ENCODE assay signal across 9 mouse cellular contexts in the genomic region with DNA sequence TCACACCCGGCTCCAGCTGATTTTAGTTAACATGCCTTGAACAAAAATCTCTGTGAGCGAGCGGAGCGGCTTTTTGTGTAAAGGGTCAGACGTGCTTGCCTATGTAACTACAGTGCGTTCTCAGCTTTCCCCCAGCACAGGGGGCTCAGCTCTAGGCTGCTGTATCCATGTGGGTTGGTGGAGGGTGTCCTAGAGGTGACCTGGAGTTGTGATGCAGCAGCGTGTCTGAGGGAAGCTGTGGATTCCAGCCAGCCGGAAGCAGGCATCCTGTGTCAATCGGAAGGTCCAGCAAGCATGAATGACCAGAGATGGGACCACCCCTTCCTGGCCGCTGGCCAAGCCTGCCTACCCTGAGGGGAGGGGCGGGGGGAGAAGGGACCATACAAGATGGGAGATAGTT. TPM values are rescaled to one million over a fixed set of nuclear protein-coding genes. Genes with fewer than 3 reads are reported as not detected.
DNase-seq lines count a peak whose midpoint lies in the region; ATAC-seq and TF ChIP-seq lines count a peak whose summit lies in the region.
"Had no signal": no experiment of that assay in that cellular context is flagged by ENCODE, and none has a peak within 500 bp of the region (broad histone marks: within the 10 kb centered on the region; RNA-seq: fewer than 3 reads in every experiment).

No protein-coding gene starts in this region.

- H3K4me1 ChIP-seq in liver, embryonic 14.5 days (replicated peaks; ENCODE audit: control insufficient read depth in 2 of 2, insufficient read depth in 2 of 2, low read length in 1 of 2), result peaks cover 0 to 15% of the 10 kb centered on the region in 2 experiments; a peak in 3 of 4 replicates
- peaks cover 34% of the 10 kb centered on the region for H3K4me1 ChIP-seq in liver, embryonic 12.5 days
- peaks cover 80% of the 10 kb centered on the region for H3K4me1 ChIP-seq in embryonic facial prominence, embryonic 12.5 days
- H3K4me1 ChIP-seq in liver, postnatal 0 days (ENCODE audit: insufficient read depth), result peaks cover 23% of the 10 kb centered on the region

- H3K4me2 ChIP-seq in liver, embryonic 14.5 days (ENCODE audit: low read depth), result no peak overlapping the region
- no peak overlapping the region for H3K4me2 ChIP-seq in liver, embryonic 12.5 days
- H3K4me2 ChIP-seq in embryonic facial prominence, embryonic 12.5 days (replicated peaks), result no peak overlapping the region
- H3K4me2 ChIP-seq in liver, postnatal 0 days (ENCODE audit: low read depth, low read length), result no peak overlapping the region

- no peak for DNase-seq in liver, embryonic 14.5 days (ENCODE audit: low read depth in 3 of 3, low spot score in 3 of 3)
- DNase-seq in heart, postnatal 25 days (ENCODE audit: low spot score), result peak; percentile 55
- peak; percentile 45 for DNase-seq in liver, postnatal 0 days
- DNase-seq in right cerebral cortex, postnatal 14 days, result no peak
- no peak for DNase-seq in spleen, adult 12 weeks (ENCODE audit: low spot score)
- no peak for DNase-seq in thymus, postnatal 0 days (ENCODE audit: low spot score)

- H3K9ac ChIP-seq in liver, embryonic 14.5 days (replicated peaks), result no peak overlapping the region
- no peak overlapping the region for H3K9ac ChIP-seq in liver, embryonic 12.5 days
- 0 out of 2 replicates have a peak overlapping the region, but pooled peaks have one; percentile 15 for H3K9ac ChIP-seq in embryonic facial prominence, embryonic 12.5 days
- H3K9ac ChIP-seq in liver, postnatal 0 days (replicated peaks), result no peak overlapping the region

- no peak for TF ChIP-seq EP300 in liver, embryonic 14.5 days (IDR thresholded peaks at IDR 0.05; ENCODE audit: low read depth)
- TF ChIP-seq EP300 in liver, postnatal 0 days (IDR thresholded peaks at IDR 0.05; ENCODE audit: low read depth), result no peak

- WGBS in liver, embryonic 14.5 days (ENCODE audit: insufficient replicate concordance), result 58% methylated on average over 11 of the region's 11 CpGs
- 54% methylated on average over 11 of the region's 11 CpGs for WGBS in liver, embryonic 12.5 days (ENCODE audit: insufficient replicate concordance)
- 26% methylated on average over 11 of the region's 11 CpGs for whole genome bisulfite sequencing in embryonic facial prominence, embryonic 12.5 days
- 77% methylated on average over 11 of the region's 11 CpGs for WGBS in liver, postnatal 0 days (ENCODE audit: insufficient replicate concordance)

- no peaks in the 10 kb centered on the region for H3K27me3 ChIP-seq in liver, embryonic 14.5 days (ENCODE audit: control insufficient read depth, insufficient read depth, low read length)
- H3K27me3 ChIP-seq in liver, embryonic 12.5 days (replicated peaks), result peaks cover 2% of the 10 kb centered on the region; the same call in 1 of the 2 replicates
- no peaks in the 10 kb centered on the region for H3K27me3 ChIP-seq in embryonic facial prominence, embryonic 12.5 days
- no peaks in the 10 kb centered on the region for H3K27me3 ChIP-seq in liver, postnatal 0 days (ENCODE audit: insufficient read depth, low read length)
- H3K27me3 ChIP-seq: Patski had no signal

- H3K27ac ChIP-seq in liver, embryonic 14.5 days, result no peak overlapping the region
- H3K27ac ChIP-seq in liver, embryonic 12.5 days, result no peak overlapping the region
- H3K27ac ChIP-seq in embryonic facial prominence, embryonic 12.5 days, result peak overlapping the region; percentile 77
- H3K27ac ChIP-seq in liver, postnatal 0 days (ENCODE audit: low read depth), result no peak overlapping the region

- no peak for TF ChIP-seq CTCF in liver, embryonic 14.5 days (IDR thresholded peaks at IDR 0.05; ENCODE audit: low read depth)
- TF ChIP-seq CTCF in liver, postnatal 0 days (IDR thresholded peaks at IDR 0.05; ENCODE audit: low read depth), result no peak

- ATAC-seq in liver, embryonic 14.5 days (ENCODE audit: insufficient read depth), result 0 out of 2 replicates have a peak, but pooled peaks have one; percentile 25
- no peak for ATAC-seq in liver, embryonic 12.5 days
- ATAC-seq in embryonic facial prominence, embryonic 12.5 days (ENCODE audit: insufficient number of reproducible peaks, insufficient read depth, low FRiP score, low TSS enrichment), result peak; percentile 68
- no peak for ATAC-seq in liver, postnatal 0 days

- no peaks in the 10 kb centered on the region for H3K36me3 ChIP-seq in liver, embryonic 14.5 days (replicated peaks; ENCODE audit: control insufficient read depth, insufficient read depth, low read depth)
- H3K36me3 ChIP-seq in liver, embryonic 12.5 days, result no peaks in the 10 kb centered on the region; the same call in 1 of the 2 replicates
- H3K36me3 ChIP-seq in embryonic facial prominence, embryonic 12.5 days, result peaks cover 14% of the 10 kb centered on the region; the same call in 1 of the 2 replicates
- no peaks in the 10 kb centered on the region; the same call in 1 of the 2 replicates for H3K36me3 ChIP-seq in liver, postnatal 0 days (replicated peaks; ENCODE audit: insufficient read depth, low read length)

- no peak overlapping the region for H3K4me3 ChIP-seq in liver, embryonic 14.5 days (ENCODE audit: insufficient read depth in 1 of 2, low read depth in 2 of 2, low read length in 2 of 2)
- H3K4me3 ChIP-seq in liver, embryonic 12.5 days, result no peak overlapping the region
- H3K4me3 ChIP-seq in embryonic facial prominence, embryonic 12.5 days, result no peak overlapping the region
- no peak overlapping the region for H3K4me3 ChIP-seq in liver, postnatal 0 days (ENCODE audit: low read depth, low read length)

- H3K9me3 ChIP-seq in liver, embryonic 14.5 days (ENCODE audit: control insufficient read depth, low read length), result no peaks in the 10 kb centered on the region
- H3K9me3 ChIP-seq in liver, embryonic 12.5 days (replicated peaks), result no peaks in the 10 kb centered on the region
- no peaks in the 10 kb centered on the region for H3K9me3 ChIP-seq in embryonic facial prominence, embryonic 12.5 days
- no peaks in the 10 kb centered on the region for H3K9me3 ChIP-seq in liver, postnatal 0 days (ENCODE audit: low read length)

- intact Hi-C loops in heart, postnatal 25 days (cut with DNase I), result no loop called here

RNA-seq across cellular contexts. Expression of gene Umps, which starts 24.5 kb away (rescaled TPM):
- 15.2 and 23.7 TPM in 2 replicates for polyA plus RNA-seq in liver, embryonic 14.5 days (2012; rRNA removed)
- polyA plus RNA-seq in liver, embryonic 14.5 days (2014; fragmentation: Nextera tagmentation; extraction: Ambion mirVana), result 38.9 and 40.2 TPM in 2 replicates
- 66.6 and 68.0 TPM in 2 replicates for polyA plus RNA-seq in liver, embryonic 12.5 days (2016; fragmentation: Nextera tagmentation; extraction: Ambion mirVana)
- 62.6 and 63.6 TPM in 2 replicates for polyA plus RNA-seq in embryonic facial prominence, embryonic 12.5 days (2016; fragmentation: Nextera tagmentation; extraction: Ambion mirVana)
- total RNA-seq in heart, postnatal 25 days (2021), result 1 to 10 TPM; 9.0 to 9.2 TPM
- 16.7 and 18.6 TPM in 2 replicates for polyA plus RNA-seq in liver, postnatal 0 days (2015; fragmentation: Nextera tagmentation; extraction: Ambion mirVana)
- polyA plus RNA-seq in thymus, postnatal 0 days (2015; fragmentation: Nextera tagmentation; extraction: Ambion mirVana), result 46.2 and 53.2 TPM in 2 replicates

Comparison
In these comparisons a context has a peak if more than half of its experiments do, and no peak if none do; other contexts are left out.
1. ATAC-seq: peak in liver, embryonic 14.5 days (single experiment) and embryonic facial prominence, embryonic 12.5 days (single experiment); none in liver, embryonic 12.5 days (single experiment) and liver, postnatal 0 days (single experiment).
2. DNase-seq: peak in heart, postnatal 25 days (single experiment) and liver, postnatal 0 days (single experiment); none in liver, embryonic 14.5 days (0 of 3), right cerebral cortex, postnatal 14 days (single experiment), spleen, adult 12 weeks (single experiment) and thymus, postnatal 0 days (single experiment).